Mouse (Mus musculus) erythroblast, adult 5-6 weeks (primary cell): Measurements from ENCODE around the gene Fam168b. TPM values are rescaled to one million over a fixed set of nuclear protein-coding genes. Genes with fewer than 3 reads are reported as not detected.

ENCODE experiments used
- ATAC-seq: replicated peaks from 2 replicates; pipeline ENCODE4 v1.8.0; 2016; ENCODE audit warnings: moderate number of reproducible peaks, mild to moderate bottlenecking, moderate TSS enrichment, inconsistent platforms; ENCODE audit not compliant: poor library complexity, low FRiP score, severe bottlenecking
- total RNA-seq, 2 experiments: library from RNA; stranded (forward) in 1 of 2; stranded (reverse) in 1 of 2; fragments of 150-400 nt in 1 of 2; fragments of 200-764, 138-1000 nt in 1 of 2; gene quantifications; 2 replicates each; pipeline versions ENCODE4 v1.2.3 to v1.2.4; 2015 to 2017; ENCODE audit warnings: low replicate concordance in 2 of 2

Gene Fam168b
- total RNA-seq, 2 experiments from 2014 or later = 6.3 to 29.3 TPM

- no peak for ATAC-seq
Observed at GRCm38 (mm10) chr1:34821411-34821810, 21.5 kb downstream of the Fam168b start.

- no peak for ATAC-seq
Observed at GRCm38 (mm10) chr1:34819225-34819910, 23.5 kb downstream of the Fam168b start.

- ATAC-seq = no peak
Observed at GRCm38 (mm10) chr1:34815843-34816242, 27.0 kb downstream of the Fam168b start.

GRCm38 (mm10) chr1:34812407-34813247 is 30.2 kb downstream of the Fam168b start:
- ATAC-seq = no peak

- no peak for ATAC-seq
Observed at GRCm38 (mm10) chr1:34811581-34811980, 31.3 kb downstream of the Fam168b start.

GRCm38 (mm10) chr1:34811035-34811434 is 31.8 kb downstream of the Fam168b start:
- ATAC-seq = no peak

- no peak for ATAC-seq
Observed at GRCm38 (mm10) chr1:34810293-34810692, 32.6 kb downstream of the Fam168b start.

GRCm38 (mm10) chr1:34808445-34808844 is 34.4 kb downstream of the Fam168b start:
- no peak for ATAC-seq

GRCm38 (mm10) chr1:34805931-34806520 is 36.8 kb downstream of the Fam168b start:
- ATAC-seq = no peak

- no peak for ATAC-seq
Observed at GRCm38 (mm10) chr1:34804863-34805262, 38.0 kb downstream of the Fam168b start.

GRCm38 (mm10) chr1:34802290-34802642 is 40.6 kb downstream of the Fam168b start:
- no peak for ATAC-seq

- ATAC-seq = no peak
Observed at GRCm38 (mm10) chr1:34801616-34802289, 41.1 kb downstream of the Fam168b start.

- no peak for ATAC-seq
Observed at GRCm38 (mm10) chr1:34799140-34799539, 43.7 kb downstream of the Fam168b start.

- no peak for ATAC-seq
Observed at GRCm38 (mm10) chr1:34793304-34794300, 49.3 kb downstream of the Fam168b start.

GRCm38 (mm10) chr1:34783538-34784161 is 59.2 kb downstream of the Fam168b start:
- ATAC-seq = no peak

- ATAC-seq = no peak
Observed at GRCm38 (mm10) chr1:34775870-34776269, 67.0 kb downstream of the Fam168b start.

- ATAC-seq = no peak
Observed at GRCm38 (mm10) chr1:34768875-34769274, 74.0 kb downstream of the Fam168b start.

GRCm38 (mm10) chr1:34767851-34768250 is 75.0 kb downstream of the Fam168b start:
- no peak for ATAC-seq

GRCm38 (mm10) chr1:34766899-34767298 is 76.0 kb downstream of the Fam168b start:
- ATAC-seq = no peak
